Mouse (Mus musculus): ENCODE measurements at regions not wholly inside any gene's neighbourhood (a gene's known extent, or its start where the extent isn't known, plus 50 kb on each side); places are given as distances from the start of the nearest gene placed in this dataset.

GRCm38 (mm10) chr9:27511161-27511560 is 114.6 kb downstream of the Spata19 start:
- ATAC-seq (ENCODE audit: low FRiP score) (no peak), DNase-seq (ENCODE audit: low spot score) (no peak)
- H3K36me3 ChIP-seq (ENCODE audit: insufficient read depth, low read length) = no peaks in the 10 kb centered on the region
- H3K27ac ChIP-seq (ENCODE audit: low read depth, low read length) = no peak overlapping the region
- no peaks in the 10 kb centered on the region for H3K4me1 ChIP-seq (ENCODE audit: insufficient read depth, low read length)
- H3K27me3 ChIP-seq (ENCODE audit: insufficient read depth, low read length) = no peaks in the 10 kb centered on the region
- no peak overlapping the region for H3K4me2 ChIP-seq (ENCODE audit: low read depth, low read length, poor library complexity, severe bottlenecking)
- H3K4me3 ChIP-seq (ENCODE audit: low read depth, low read length) = no peak overlapping the region
- TF ChIP-seq CTCF (IDR thresholded peaks at IDR 0.05) = no peak
- 68% methylated on average over 2 of the region's 2 CpGs for WGBS
- H3K9me3 ChIP-seq (ENCODE audit: low read length) = no peaks in the 10 kb centered on the region
- no peak overlapping the region for H3K9ac ChIP-seq (replicated peaks; ENCODE audit: low read length, poor library complexity, severe bottlenecking)

- Histone ChIP-seq H3K4me2 (ENCODE audit: low read depth, low read length, poor library complexity, severe bottlenecking) (no peak overlapping the region), H3K4me1 (ENCODE audit: insufficient read depth, low read length) (no peaks in the 10 kb centered on the region), H3K9ac (replicated peaks; ENCODE audit: low read length, poor library complexity, severe bottlenecking) (no peak overlapping the region), H3K4me3 (ENCODE audit: low read depth, low read length) (no peak overlapping the region), H3K27me3 (ENCODE audit: insufficient read depth, low read length) (no peaks in the 10 kb centered on the region), H3K9me3 (ENCODE audit: low read length) (no peaks in the 10 kb centered on the region), H3K27ac (ENCODE audit: low read depth, low read length) (no peak overlapping the region), H3K36me3 (ENCODE audit: insufficient read depth, low read length) (no peaks in the 10 kb centered on the region)
- TF ChIP-seq CTCF (IDR thresholded peaks at IDR 0.05) = no peak
- no peak for DNase-seq (ENCODE audit: low spot score)
- ATAC-seq (ENCODE audit: low FRiP score) = no peak
- 91% methylated on average over 4 of the region's 4 CpGs for whole genome bisulfite sequencing
Measured at GRCm38 (mm10) chr9:27515427-27516110, 119.0 kb downstream of the Spata19 start.

- H3K27me3 ChIP-seq (ENCODE audit: insufficient read depth, low read length) = no peaks in the 10 kb centered on the region
- H3K4me3 ChIP-seq (ENCODE audit: low read depth, low read length) = no peak overlapping the region
- DNase-seq (ENCODE audit: low spot score) (no peak), ATAC-seq (ENCODE audit: low FRiP score) (no peak)
- no peak overlapping the region for H3K27ac ChIP-seq (ENCODE audit: low read depth, low read length)
- no peaks in the 10 kb centered on the region for H3K4me1 ChIP-seq (ENCODE audit: insufficient read depth, low read length)
- H3K9ac ChIP-seq (replicated peaks; ENCODE audit: low read length, poor library complexity, severe bottlenecking) = no peak overlapping the region
- no peak for TF ChIP-seq CTCF (IDR thresholded peaks at IDR 0.05)
- no peaks in the 10 kb centered on the region for H3K9me3 ChIP-seq (ENCODE audit: low read length)
- 55% methylated on average over 4 of the region's 4 CpGs for WGBS
- no peaks in the 10 kb centered on the region for H3K36me3 ChIP-seq (ENCODE audit: insufficient read depth, low read length)
- H3K4me2 ChIP-seq (ENCODE audit: low read depth, low read length, poor library complexity, severe bottlenecking) = no peak overlapping the region
Measured at GRCm38 (mm10) chr9:27518031-27518430, 121.4 kb downstream of the Spata19 start.

GRCm38 (mm10) chr9:27519711-27520110 is 123.1 kb downstream of the Spata19 start:
- Histone ChIP-seq H3K4me2 (ENCODE audit: low read depth, low read length, poor library complexity, severe bottlenecking) (no peak overlapping the region), H3K4me3 (ENCODE audit: low read depth, low read length) (no peak overlapping the region), H3K9ac (replicated peaks; ENCODE audit: low read length, poor library complexity, severe bottlenecking) (no peak overlapping the region), H3K27me3 (ENCODE audit: insufficient read depth, low read length) (no peaks in the 10 kb centered on the region), H3K27ac (ENCODE audit: low read depth, low read length) (no peak overlapping the region), H3K36me3 (ENCODE audit: insufficient read depth, low read length) (no peaks in the 10 kb centered on the region), H3K4me1 (ENCODE audit: insufficient read depth, low read length) (no peaks in the 10 kb centered on the region), H3K9me3 (ENCODE audit: low read length) (no peaks in the 10 kb centered on the region)
- 46% methylated on average over 5 of the region's 5 CpGs for WGBS
- TF ChIP-seq CTCF (IDR thresholded peaks at IDR 0.05) = no peak
- ATAC-seq (ENCODE audit: low FRiP score) (no peak), DNase-seq (ENCODE audit: low spot score) (no peak)

GRCm38 (mm10) chr9:27521181-27521580 is 124.6 kb downstream of the Spata19 start:
- Histone ChIP-seq H3K9me3 (ENCODE audit: low read length) (no peaks in the 10 kb centered on the region), H3K4me2 (ENCODE audit: low read depth, low read length, poor library complexity, severe bottlenecking) (no peak overlapping the region), H3K4me1 (ENCODE audit: insufficient read depth, low read length) (no peaks in the 10 kb centered on the region), H3K27me3 (ENCODE audit: insufficient read depth, low read length) (no peaks in the 10 kb centered on the region), H3K9ac (replicated peaks; ENCODE audit: low read length, poor library complexity, severe bottlenecking) (no peak overlapping the region), H3K36me3 (ENCODE audit: insufficient read depth, low read length) (no peaks in the 10 kb centered on the region), H3K4me3 (ENCODE audit: low read depth, low read length) (no peak overlapping the region), H3K27ac (ENCODE audit: low read depth, low read length) (no peak overlapping the region)
- WGBS = 76% methylated on average over 3 of the region's 3 CpGs
- DNase-seq (ENCODE audit: low spot score) = no peak
- no peak for TF ChIP-seq CTCF (IDR thresholded peaks at IDR 0.05)
- ATAC-seq (ENCODE audit: low FRiP score) = no peak

- Histone ChIP-seq H3K9ac (replicated peaks; ENCODE audit: low read length, poor library complexity, severe bottlenecking) (no peak overlapping the region), H3K27ac (ENCODE audit: low read depth, low read length) (no peak overlapping the region), H3K4me3 (ENCODE audit: low read depth, low read length) (no peak overlapping the region), H3K4me1 (ENCODE audit: insufficient read depth, low read length) (no peaks in the 10 kb centered on the region), H3K9me3 (ENCODE audit: low read length) (no peaks in the 10 kb centered on the region), H3K36me3 (ENCODE audit: insufficient read depth, low read length) (no peaks in the 10 kb centered on the region), H3K27me3 (ENCODE audit: insufficient read depth, low read length) (no peaks in the 10 kb centered on the region), H3K4me2 (ENCODE audit: low read depth, low read length, poor library complexity, severe bottlenecking) (no peak overlapping the region)
- ATAC-seq (ENCODE audit: low FRiP score) = no peak
- no peak for DNase-seq (ENCODE audit: low spot score)
- TF ChIP-seq CTCF (IDR thresholded peaks at IDR 0.05) = no peak
- WGBS = 84% methylated on average over 3 of the region's 3 CpGs
Measured at GRCm38 (mm10) chr9:27526681-27527080, 130.1 kb downstream of the Spata19 start.

All from midbrain, postnatal 0 days (tissue).